Mouse (Mus musculus) midbrain, postnatal 0 days (tissue): Measurements from ENCODE around the gene Nfib. TPM values are rescaled to one million over a fixed set of nuclear protein-coding genes. Genes with fewer than 3 reads are reported as not detected.

Experiments used
- ATAC-seq: fragments of 200-750 bp; cut with Nextera tagmentation; 2 replicates; pipeline ENCODE4 v1.8.0; 2017; ENCODE audit warnings: moderate number of reproducible peaks, mild to moderate bottlenecking, moderate TSS enrichment, moderate library complexity; ENCODE audit not compliant: low FRiP score
- DNase-seq: peaks from one replicate; pipeline ENCODE4 v3.0.0-alpha.2; 2015; ENCODE audit warnings: low spot score
- H3K27ac ChIP-seq: fragments of 300-500 bp; sonication (generic); 2 replicates; pipeline ENCODE4 v1.5.1; 2014; ENCODE audit warnings: low read depth, mild to moderate bottlenecking, low read length, mixed read lengths
- H3K27me3 ChIP-seq: fragments of 300-500 bp; sonication (generic); 2 replicates; pipeline ENCODE4 v1.6.1; 2014; ENCODE audit warnings: low read length, control low read depth, mixed read lengths; ENCODE audit not compliant: insufficient read depth
- H3K36me3 ChIP-seq: fragments of 300-500 bp; sonication (generic); 2 replicates; pipeline ENCODE4 v1.6.1; 2014; ENCODE audit warnings: low read length, control low read depth, mixed read lengths; ENCODE audit not compliant: insufficient read depth
- H3K4me1 ChIP-seq: fragments of 300-500 bp; sonication (generic); 2 replicates; pipeline ENCODE4 v1.6.1; 2014; ENCODE audit warnings: mild to moderate bottlenecking, control low read depth, antibody characterized with exemption, low read length, mixed read lengths; ENCODE audit not compliant: insufficient read depth
- H3K4me2 ChIP-seq: fragments of 300-500 bp; sonication (generic); 2 replicates; pipeline ENCODE4 v1.6.1; 2014; ENCODE audit warnings: low read depth, mild to moderate bottlenecking, low read length, mixed read lengths; ENCODE audit not compliant: poor library complexity, severe bottlenecking
- H3K4me3 ChIP-seq: fragments of 300-500 bp; sonication (generic); 2 replicates; pipeline ENCODE4 v1.5.1; 2014; ENCODE audit warnings: low read depth, mild to moderate bottlenecking, low read length, moderate library complexity
- H3K9ac ChIP-seq: fragments of 300-500 bp; sonication (generic); replicated peaks from 2 replicates; pipeline ENCODE4 v1.6.1; 2014; ENCODE audit warnings: mild to moderate bottlenecking, low read length, moderate library complexity, mixed read lengths; ENCODE audit not compliant: poor library complexity, severe bottlenecking
- H3K9me3 ChIP-seq: fragments of 300-500 bp; sonication (generic); 2 replicates; pipeline ENCODE4 v1.6.1; 2016; ENCODE audit warnings: low read length, control low read depth
- CTCF ChIP-seq: IDR thresholded peaks from 2 replicates; pipeline ENCODE4 v1.5.1; 2016; ENCODE audit warnings: antibody characterized with exemption, mild to moderate bottlenecking
- WGBS: fragments of 180-500 bp; shearing (Covaris S2); extraction: QIAGEN DNeasy Blood & Tissue Kit; methylation state at CpG from one replicate; pipeline ENCODE4 v1.1.7; 2014; 5-methylcytosine and 5-hydroxymethylcytosine counted together
- polyA plus RNA-seq: library from polyadenylated mRNA; unstranded; fragments of >200 nt; fragmentation: Nextera tagmentation; extraction: Ambion mirVana; gene quantifications from 2 replicates; pipeline ENCODE4 v1.2.1, GENCODE M21; 2015
- total RNA-seq: library from RNA; depleted of rRNA; stranded (reverse); fragments of >200 nt; gene quantifications from 2 replicates; pipeline ENCODE4 v1.2.3, GENCODE M21; 2014

Gene Nfib
- total and polyA plus RNA-seq, 2 experiments from 2014 or later: 27.7 to 62.8 TPM

DNA sequence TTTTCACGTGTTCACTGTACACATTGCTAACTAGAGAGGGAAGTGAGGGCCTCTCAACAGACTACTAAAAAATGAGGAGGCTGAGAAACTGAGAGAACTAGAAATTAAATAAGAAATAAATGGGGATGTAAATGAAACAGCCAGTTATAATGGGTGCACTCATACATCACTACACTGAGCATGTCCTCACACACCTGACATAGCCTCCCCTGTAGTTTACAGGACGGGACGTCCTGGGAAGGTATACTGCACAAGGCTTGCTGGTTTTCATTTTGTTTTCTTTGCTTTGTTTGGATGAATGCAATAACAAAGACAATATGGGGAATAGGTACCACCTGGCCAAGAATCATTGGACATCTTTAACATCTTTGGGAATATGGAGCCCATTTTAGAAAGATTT is 211.1 kb downstream of the Nfib start:
- no peak overlapping the region for H3K4me3 ChIP-seq
- no peaks in the 10 kb centered on the region for H3K9me3 ChIP-seq
- no peak overlapping the region for H3K9ac ChIP-seq
- H3K4me2 ChIP-seq: peak overlapping the region; percentile 30
- peak overlapping the region; percentile 27; the same call in 1 of the 2 replicates for H3K27ac ChIP-seq
- ATAC-seq (no peak), DNase-seq (no peak)
- no peaks in the 10 kb centered on the region for H3K36me3 ChIP-seq
- WGBS: 62% methylated on average over 3 of the region's 3 CpGs
- H3K27me3 ChIP-seq: no peaks in the 10 kb centered on the region
- H3K4me1 ChIP-seq: no peaks in the 10 kb centered on the region
- no peak for TF ChIP-seq CTCF

GRCm38 (mm10) chr4:82493865-82494264 is 211.7 kb downstream of the Nfib start:
- TF ChIP-seq CTCF: no peak
- H3K4me1 ChIP-seq: no peaks in the 10 kb centered on the region
- no peak overlapping the region for H3K9ac ChIP-seq
- H3K27ac ChIP-seq: peak overlapping the region; percentile 27; the same call in 1 of the 2 replicates
- H3K36me3 ChIP-seq: no peaks in the 10 kb centered on the region
- H3K27me3 ChIP-seq: no peaks in the 10 kb centered on the region
- WGBS: 68% methylated on average over 1 of the region's 1 CpGs
- peak overlapping the region; percentile 30 for H3K4me2 ChIP-seq
- no peaks in the 10 kb centered on the region for H3K9me3 ChIP-seq
- DNase-seq (no peak), ATAC-seq (no peak)
- H3K4me3 ChIP-seq: 0 out of 2 replicates have a peak overlapping the region, but pooled peaks have one; percentile 3

- Histone ChIP-seq H3K4me2 (peak overlapping the region; percentile 30; the same call in 1 of the 2 replicates), H3K27me3 (no peaks in the 10 kb centered on the region), H3K4me1 (no peaks in the 10 kb centered on the region), H3K4me3 (0 out of 2 replicates have a peak overlapping the region, but pooled peaks have one; percentile 3), H3K9me3 (no peaks in the 10 kb centered on the region), H3K36me3 (no peaks in the 10 kb centered on the region), H3K9ac (no peak overlapping the region), H3K27ac (0 out of 2 replicates have a peak overlapping the region, but pooled peaks have one; percentile 18)
- ATAC-seq: no peak
- DNase-seq: no peak
- TF ChIP-seq CTCF: no peak
- 43% methylated on average over 7 of the region's 7 CpGs for WGBS
Measured at GRCm38 (mm10) chr4:82493363-82493762, 212.2 kb downstream of the Nfib start.

- no peaks in the 10 kb centered on the region for H3K4me1 ChIP-seq
- H3K9ac ChIP-seq: no peak overlapping the region
- no peak overlapping the region for H3K4me2 ChIP-seq
- no peaks in the 10 kb centered on the region for H3K27me3 ChIP-seq
- no peak overlapping the region for H3K27ac ChIP-seq
- no peaks in the 10 kb centered on the region for H3K9me3 ChIP-seq
- peak; percentile 66 for DNase-seq
- no peaks in the 10 kb centered on the region for H3K36me3 ChIP-seq
- TF ChIP-seq CTCF: no peak
- 68% methylated on average over 2 of the region's 2 CpGs for WGBS
- H3K4me3 ChIP-seq: peak overlapping the region; percentile 2; the same call in 1 of the 2 replicates
- ATAC-seq: no peak
Measured at GRCm38 (mm10) chr4:82492737-82493136, 212.8 kb downstream of the Nfib start.

DNA sequence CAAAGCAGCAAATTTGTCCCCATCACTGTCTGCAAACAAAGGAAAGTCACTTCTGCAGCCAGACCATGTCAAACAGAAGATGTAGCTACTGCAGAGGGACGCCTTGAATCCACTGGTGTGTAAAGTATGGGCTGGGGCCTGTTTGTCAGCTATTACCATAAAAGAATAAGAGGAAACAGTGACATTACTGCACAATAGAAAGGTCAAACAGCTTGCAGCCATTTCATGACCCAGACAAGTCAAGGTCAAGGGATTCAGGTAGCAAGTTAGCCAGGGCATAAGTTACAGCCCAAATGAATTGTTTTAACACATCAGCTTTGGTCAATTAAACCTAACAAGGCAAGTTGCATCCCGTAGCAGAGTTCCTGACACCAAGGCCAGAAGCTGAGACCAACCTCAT is 215.6 kb downstream of the Nfib start:
- DNase-seq (no peak), ATAC-seq (no peak)
- TF ChIP-seq CTCF: no peak
- 49% methylated on average over 2 of the region's 2 CpGs for WGBS
- Histone ChIP-seq H3K36me3 (no peaks in the 10 kb centered on the region), H3K27me3 (no peaks in the 10 kb centered on the region), H3K9me3 (no peaks in the 10 kb centered on the region), H3K4me3 (no peak overlapping the region), H3K4me1 (no peaks in the 10 kb centered on the region), H3K27ac (no peak overlapping the region), H3K4me2 (0 out of 2 replicates have a peak overlapping the region, but pooled peaks have one; percentile 1), H3K9ac (no peak overlapping the region)

- Histone ChIP-seq H3K4me3 (no peak overlapping the region), H3K4me1 (no peaks in the 10 kb centered on the region), H3K27me3 (no peaks in the 10 kb centered on the region), H3K4me2 (no peak overlapping the region), H3K27ac (no peak overlapping the region), H3K9me3 (no peaks in the 10 kb centered on the region), H3K36me3 (no peaks in the 10 kb centered on the region), H3K9ac (no peak overlapping the region)
- ATAC-seq (no peak), DNase-seq (no peak)
- WGBS: 85% methylated on average over 2 of the region's 2 CpGs
- TF ChIP-seq CTCF: no peak
Measured at GRCm38 (mm10) chr4:82485910-82486309, 219.6 kb downstream of the Nfib start.
